Mouse (Mus musculus): ENCODE results near the gene Zfp810. TPM values are rescaled to one million over a fixed set of nuclear protein-coding genes. Genes with fewer than 3 reads are reported as not detected.

Zfp810 gene
- total RNA-seq, 2 experiments from 2014 or later, result 0.69 to 0.72 TPM

DNA sequence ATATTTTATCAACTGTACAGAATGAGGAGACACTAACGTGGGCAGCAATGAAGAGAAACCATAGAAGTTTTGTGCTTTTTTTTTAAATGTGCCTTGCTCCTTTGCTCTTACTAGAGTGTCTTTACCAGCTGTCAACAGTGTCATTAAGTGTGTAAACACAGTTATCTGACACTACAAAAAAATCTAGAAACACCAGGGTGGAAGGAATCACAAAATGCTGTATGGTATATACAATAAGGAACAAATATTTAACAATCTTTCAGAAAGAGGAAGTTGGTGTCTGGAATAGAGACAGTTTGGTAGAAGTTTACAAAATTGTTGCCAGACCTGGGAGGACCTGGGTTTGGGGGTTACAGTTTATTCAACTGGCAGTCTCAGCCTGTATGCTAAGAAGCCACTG lies 45.9 kb downstream of the Zfp810 start:
- DNase-seq, result no peak
- intact Hi-C loops (cut with DNase I), result no loop called here

DNA sequence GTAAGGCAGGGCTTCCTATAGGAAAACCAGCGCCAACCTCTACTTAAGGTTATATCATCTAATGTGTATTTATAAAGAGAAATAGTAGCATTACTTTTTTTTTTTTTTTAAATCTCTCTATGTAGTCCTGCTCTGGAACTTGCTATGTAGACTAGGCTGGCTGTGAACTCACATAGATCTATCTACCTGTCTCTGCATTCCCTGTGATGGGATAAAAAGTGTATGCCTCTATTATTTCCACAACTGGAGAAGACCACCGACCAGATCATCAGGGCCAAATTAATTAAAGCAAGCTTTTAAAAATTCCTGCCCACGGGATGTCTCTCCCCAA lies 47.4 kb downstream of the Zfp810 start:
- intact Hi-C loops (cut with DNase I), result no loop called here
- DNase-seq, result no peak

DNA sequence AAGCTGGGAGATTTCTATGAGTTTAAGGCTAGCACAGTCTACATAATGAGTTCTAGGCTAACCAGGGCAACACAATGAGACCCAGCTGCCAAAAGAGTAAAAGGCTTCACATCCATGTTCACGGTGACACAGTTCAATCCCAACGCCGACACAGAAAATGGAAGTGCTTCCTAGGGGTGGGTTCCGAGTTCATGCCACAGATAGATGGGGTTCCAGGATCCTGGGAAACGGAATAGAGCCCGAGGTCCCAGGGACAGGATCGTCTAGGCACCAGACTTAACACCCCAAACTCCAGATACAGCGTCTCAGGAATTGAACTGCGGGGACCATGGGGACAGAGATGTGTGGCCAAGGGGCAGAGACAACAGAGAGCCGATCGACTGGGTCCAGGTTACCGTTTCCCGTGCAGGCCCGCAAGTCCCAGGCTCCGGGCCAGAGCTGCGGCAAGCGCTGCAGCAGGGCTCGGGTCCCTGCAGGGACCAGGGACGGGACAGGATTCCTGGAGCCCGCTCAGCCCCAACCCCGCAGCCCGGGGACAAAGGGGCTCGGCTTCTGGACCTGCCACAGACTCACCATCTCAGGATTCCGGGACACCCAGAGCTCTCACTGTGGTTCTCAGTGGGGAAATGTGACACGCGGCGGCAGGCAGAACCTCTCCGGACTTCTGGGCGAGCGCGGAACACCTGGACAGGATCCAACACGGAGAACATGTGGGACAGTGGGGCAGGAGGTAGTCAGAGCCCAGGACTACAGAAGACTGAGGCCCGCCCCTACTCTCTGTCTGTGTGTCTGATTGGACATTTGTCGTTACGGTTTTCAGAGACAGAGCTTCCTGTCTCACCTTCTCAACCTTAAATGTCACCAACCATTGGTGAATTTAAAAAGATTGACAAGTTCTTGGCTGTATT lies 48.0 kb downstream of the Zfp810 start, which contains the start of gene Zfp599:
Zfp599 (minus strand) TSS at position 712 of the 908 bp plus-strand sequence.
- DNase-seq, result peak in 1 of 2 experiments; percentile 17
- intact Hi-C loops (cut with DNase I), result no loop called here

DNA sequence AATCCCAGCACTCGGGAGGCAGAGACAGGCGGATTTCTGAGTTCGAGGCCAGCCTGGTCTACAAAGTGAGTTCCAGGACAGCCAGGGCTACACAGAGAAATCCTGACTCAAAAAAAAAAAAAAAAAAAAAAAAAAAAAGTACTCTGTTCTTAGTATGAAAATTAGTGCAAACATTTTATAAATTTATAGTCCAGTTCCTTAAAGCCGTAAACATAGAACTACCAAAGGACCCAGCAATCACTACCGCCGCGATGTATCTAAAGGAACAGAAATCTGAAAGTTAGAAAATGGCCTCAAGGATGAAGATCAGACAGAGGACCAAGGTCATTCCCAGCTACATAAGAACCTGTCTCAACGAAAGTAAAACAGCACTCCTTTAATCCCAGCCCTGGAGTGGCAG lies 48.7 kb downstream of the Zfp810 start:
- DNase-seq, result no peak
- intact Hi-C loops (cut with DNase I), result no loop called here

DNA sequence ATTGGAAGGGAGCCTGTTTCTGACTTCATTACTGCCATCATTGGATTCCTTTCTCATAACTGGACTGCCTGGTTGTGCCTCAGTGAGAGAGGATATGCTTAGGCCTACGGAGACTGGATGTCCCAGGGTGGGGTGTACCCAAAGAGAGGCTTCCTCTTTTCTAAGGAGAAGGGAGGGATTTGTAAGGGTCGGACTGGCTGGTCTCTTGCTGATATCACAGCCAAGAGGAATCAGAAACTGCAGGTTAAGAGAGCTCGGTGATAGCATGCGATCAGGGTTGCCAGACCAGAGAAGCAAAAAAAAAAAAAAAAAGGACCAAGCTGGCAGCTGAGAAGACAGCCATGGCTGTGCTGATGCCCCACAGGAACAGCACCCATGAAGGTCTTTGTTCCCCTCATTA lies 50.9 kb downstream of the Zfp810 start:
- intact Hi-C loops (cut with DNase I), result no loop called here

DNA sequence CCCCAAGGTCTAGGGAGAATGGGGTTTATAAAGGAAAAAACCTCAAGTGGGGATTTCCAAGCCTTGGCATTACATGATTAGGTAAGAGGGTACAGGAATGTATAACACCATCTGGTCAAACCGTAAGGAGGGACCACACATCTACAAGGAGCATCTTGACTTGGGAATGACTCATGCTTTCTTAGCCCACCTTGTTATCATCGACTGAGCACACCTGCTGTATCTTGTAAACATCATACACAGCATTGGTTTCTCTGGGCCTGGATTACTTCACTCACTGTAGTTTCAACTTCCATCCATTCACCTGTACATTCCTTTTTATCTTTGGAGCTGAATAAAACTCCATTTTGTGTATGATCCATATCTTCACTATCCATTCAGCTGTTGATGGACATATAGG lies 63.2 kb downstream of the Zfp810 start:
- intact Hi-C loops (cut with DNase I), result no loop called here
- DNase-seq, result no peak

More for the DNA sequence above, 50.9 kb downstream of the Zfp810 start:
- no peak for DNase-seq

DNA sequence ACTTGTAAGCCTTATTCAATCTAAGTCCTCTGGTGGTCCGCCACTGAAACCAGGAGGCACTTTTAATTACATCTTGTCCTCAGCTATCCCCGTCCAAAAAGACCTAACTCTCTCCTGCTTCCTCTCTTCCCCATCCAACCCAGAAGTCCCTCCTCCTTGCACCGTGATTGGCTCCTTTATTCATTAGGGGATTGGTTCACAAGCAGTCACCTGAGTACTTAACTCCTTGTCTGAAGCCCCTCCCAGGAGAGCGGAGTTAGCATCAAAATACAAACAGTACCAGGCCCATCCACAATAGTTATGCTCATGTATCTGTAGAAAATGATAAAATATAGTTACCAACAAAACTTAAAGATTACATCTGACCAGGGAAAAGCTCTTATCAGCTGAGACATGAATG lies 67.4 kb downstream of the Zfp810 start:
- intact Hi-C loops (cut with DNase I), result no loop called here
- DNase-seq, result no peak

DNA sequence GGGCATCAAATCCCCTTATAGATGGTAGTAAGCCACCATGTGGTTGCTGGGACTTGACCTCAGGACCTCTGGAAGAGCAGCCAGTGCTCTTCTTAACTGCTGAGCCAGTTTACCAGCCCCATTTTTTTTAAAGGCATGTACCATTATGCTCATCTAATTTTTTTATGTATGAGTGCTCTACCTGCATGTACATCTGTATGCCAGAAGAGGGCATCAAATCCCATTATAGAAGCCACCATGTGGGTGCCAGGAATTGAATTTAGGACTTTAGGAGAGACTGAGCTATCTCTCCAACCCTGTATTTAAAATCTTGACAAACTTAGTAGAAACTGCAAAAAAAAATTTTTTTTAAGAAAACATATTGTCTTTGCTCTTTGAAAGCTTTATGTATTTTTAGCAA lies 76.9 kb downstream of the Zfp810 start:
- intact Hi-C loops (cut with DNase I), result loop anchor here (5.0 to 10.0 kb wide), 2 partner anchors 97 to 174 kb away; no protein-coding TSS in a partner anchor
- no peak for DNase-seq

DNA sequence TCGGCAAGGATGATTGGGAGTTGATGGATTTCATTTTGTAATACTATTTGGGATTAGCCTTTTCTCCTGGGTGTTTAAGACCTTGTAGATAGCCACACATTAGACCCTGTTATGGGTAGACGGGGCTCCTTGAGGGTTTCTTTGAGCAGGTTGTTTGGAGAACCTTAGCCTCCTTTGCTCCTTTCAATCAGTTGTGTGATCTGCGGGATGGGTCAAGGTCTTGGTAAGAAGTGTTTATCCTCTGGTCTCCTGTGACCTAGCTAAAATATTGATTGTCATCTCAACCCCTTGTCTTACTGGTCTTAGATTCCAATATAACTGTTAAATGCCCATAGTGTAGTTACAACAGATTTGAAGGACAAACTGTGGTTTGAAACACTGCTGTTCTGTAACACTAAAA lies 77.4 kb downstream of the Zfp810 start:
- intact Hi-C loops (cut with DNase I), result loop anchor here (5.0 to 10.0 kb wide), 2 partner anchors 97 to 175 kb away; no protein-coding TSS in a partner anchor
- no peak for DNase-seq

DNA sequence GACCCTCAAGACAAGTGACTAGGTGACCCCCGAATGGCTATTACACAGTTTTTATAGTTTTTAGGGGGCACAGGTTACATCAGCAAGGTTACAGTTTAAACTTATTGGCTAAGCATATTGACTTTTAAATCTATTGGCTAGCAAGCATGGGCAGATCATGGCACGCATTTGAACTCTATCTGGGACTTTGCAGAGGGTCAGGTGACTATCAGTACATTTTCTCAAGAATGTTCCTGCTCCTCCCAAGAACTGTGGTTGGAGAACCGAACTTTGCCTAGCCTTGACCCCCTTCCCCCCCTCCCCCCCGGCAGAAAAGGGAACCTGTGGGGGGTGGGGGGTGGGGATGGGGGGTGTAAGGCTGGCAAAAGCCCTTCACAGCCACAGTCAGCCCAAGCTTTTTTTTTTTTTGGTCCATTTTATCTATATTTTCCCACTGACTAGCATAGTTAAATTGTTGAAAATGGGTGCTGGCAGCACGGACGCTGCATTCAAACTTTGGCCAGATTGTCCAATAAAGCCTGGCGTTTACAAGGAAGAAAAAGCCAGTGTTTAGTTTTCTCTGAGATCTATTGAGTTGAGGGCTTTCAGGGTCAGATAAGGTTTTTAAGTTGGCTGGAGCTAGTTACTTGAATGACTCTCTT lies 77.9 kb downstream of the Zfp810 start:
- intact Hi-C loops (cut with DNase I), result loop anchor here (5.0 to 10.0 kb wide), 2 partner anchors 98 to 175 kb away; no protein-coding TSS in a partner anchor
- DNase-seq, result no peak

DNA sequence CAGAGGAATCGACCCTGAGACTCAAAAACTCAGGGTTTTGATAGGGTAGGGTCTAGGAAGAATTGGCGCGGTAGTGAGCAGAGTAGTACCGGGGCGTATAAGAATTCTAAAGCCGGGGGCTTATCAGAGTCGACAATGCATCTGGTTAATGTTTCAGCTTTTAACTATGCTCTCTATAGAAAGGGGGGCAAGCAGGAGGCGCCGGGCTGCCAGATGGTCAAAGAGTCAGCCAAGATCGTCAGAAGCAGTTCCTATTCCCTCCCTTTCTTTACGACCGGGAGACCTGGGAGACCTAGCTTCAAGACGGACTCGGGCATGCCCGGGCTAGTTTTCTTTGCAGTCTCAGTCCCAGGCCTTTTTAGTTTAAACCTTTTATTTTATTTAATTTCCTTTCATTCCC lies 80.6 kb downstream of the Zfp810 start:
- DNase-seq, result no peak
- intact Hi-C loops (cut with DNase I), result no loop called here

Other genes starting within 250 kb of the Zfp810 start
- gene Gm49318, start 236.4 kb downstream of the Zfp810 start, total RNA-seq (2021), result not detected
- gene Zfp653, start 236.3 kb downstream of the Zfp810 start, total RNA-seq (2021), result 1 to 10 TPM; 2.9 to 3.8 TPM
- 10 to 100 TPM; 82.2 to 86.9 TPM for gene Ecsit, start 222.2 kb downstream of the Zfp810 start, total RNA-seq (2021)
- gene Cnn1, start 208.4 kb downstream of the Zfp810 start, total RNA-seq (2021), result 1 to 10 TPM; 1.4 to 2.1 TPM
- 10 to 100 TPM; 32.5 to 35.3 TPM for gene Elof1, start 190.5 kb downstream of the Zfp810 start, total RNA-seq (2021)
- 1 to 10 TPM; 1.1 to 2.9 TPM for gene Acp5, start 171.9 kb downstream of the Zfp810 start, total RNA-seq (2021)
- gene Pigyl, start 150.8 kb downstream of the Zfp810 start, total RNA-seq (2021), result 10 to 100 TPM; 29.4 to 31.2 TPM
- not detected for gene Zfp872, start 119.6 kb downstream of the Zfp810 start, total RNA-seq (2021)
- gene Zfp809, start 81.9 kb downstream of the Zfp810 start, total RNA-seq (2021), result 1 to 10 TPM; 5.9 to 6.7 TPM
- not detected for gene Zfp599, start 47.8 kb downstream of the Zfp810 start, total RNA-seq (2021)
- 1 to 10 TPM in 1 of 2 experiments, under 1 TPM in 1; 0.96 to 1.6 TPM for gene Anln, start 81.5 kb upstream of the Zfp810 start, total RNA-seq (2021)
- gene 9530077C05Rik, start 103.9 kb upstream of the Zfp810 start, total RNA-seq (2021), result under 1 TPM; 0.13 to 0.20 TPM
- gene Gm17545, start 146.6 kb upstream of the Zfp810 start, total RNA-seq (2021), result not detected
- 10 to 100 TPM; 31.3 to 33.2 TPM for gene Rp9, start 162.1 kb upstream of the Zfp810 start, total RNA-seq (2021)
- gene Bbs9, start 168.1 kb upstream of the Zfp810 start, total RNA-seq (2021), result 1 to 10 TPM; 6.8 to 8.7 TPM